Mouse (Mus musculus): ENCODE results near the gene Gm21974.
"Not testable (repeated sequence)": the region's sequence is repeated elsewhere in the genome, so short reads cannot be mapped to it uniquely, and the experiment has no call there.

Gm21974 gene

DNA sequence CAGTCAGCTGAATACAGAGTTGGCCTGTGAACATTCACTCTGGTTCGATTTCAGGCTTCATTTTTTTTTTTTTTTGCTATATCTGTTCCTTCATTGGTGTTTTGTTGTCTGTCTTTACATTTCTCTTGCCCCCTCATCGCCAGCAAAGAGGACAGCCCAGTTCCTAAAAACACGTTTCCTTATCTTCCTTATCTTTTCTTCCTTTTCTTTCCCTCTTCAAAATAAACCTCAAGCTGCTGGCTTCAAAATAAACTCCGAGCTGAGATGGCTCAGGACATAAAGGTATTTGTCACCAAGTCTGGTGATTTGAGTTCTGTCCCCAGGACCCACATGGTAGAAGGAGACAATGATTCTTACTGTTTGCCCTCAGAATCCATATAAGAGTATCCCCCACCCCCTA lies 17.7 kb upstream of the Gm21974 start:
- DNase-seq: no peak

DNA sequence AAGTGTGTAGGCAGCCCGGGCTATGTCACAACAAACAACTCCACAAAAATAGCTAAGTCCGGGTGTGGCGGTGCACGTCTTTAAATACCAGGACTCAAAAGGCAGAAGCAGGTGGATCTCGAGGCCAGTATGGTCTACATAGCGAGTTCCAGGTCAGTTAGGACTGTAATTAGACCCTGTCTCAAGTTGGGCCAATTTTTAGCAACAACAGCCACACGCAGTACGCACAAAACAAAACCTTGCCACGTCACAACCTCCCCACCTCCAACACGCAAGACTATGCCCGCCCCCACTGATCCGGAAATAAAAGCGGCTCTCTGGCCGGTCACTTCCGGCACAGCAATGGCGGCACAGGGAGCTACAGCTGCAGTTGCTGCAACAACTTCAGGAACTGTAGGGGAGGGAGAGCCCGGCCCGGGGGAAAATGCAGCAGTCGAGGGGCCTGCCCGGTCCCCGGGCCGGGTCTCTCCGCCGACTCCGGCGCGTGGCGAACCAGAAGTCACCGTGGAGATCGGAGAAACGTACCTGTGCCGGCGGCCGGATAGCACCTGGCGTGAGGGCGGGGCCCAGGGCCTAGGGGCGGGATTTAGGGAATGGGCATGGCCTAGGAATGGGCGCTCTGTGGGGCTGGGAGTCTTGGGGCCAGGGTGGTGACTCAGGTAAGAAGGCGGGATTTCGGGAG lies 17.1 kb upstream of the Gm21974 start, which contains the start of gene Kat8:
Kat8 (plus strand) TSS at position 327 of the 682 bp plus-strand sequence.
- peak; percentile 90 to 93 for DNase-seq

DNA sequence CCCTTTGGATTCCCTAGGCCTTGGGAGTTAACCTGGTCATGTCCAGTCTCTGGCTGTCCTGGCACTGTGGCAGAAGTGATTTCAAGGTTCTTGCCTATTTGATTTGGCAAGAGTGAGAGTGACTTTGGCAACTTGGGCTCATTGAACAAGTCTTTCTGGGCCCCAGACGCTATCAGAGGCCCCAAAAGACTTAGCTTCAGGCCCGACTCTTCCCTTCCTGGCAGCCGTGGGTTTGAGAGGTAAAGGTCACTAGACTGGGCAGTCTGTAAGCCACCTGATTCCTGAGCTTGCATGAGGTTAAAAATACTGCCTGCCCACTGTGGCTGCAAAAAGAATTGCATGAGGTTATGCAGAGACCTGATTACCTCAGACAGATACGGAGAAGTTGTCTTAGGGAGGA lies 13.4 kb upstream of the Gm21974 start:
- no peak for DNase-seq

DNA sequence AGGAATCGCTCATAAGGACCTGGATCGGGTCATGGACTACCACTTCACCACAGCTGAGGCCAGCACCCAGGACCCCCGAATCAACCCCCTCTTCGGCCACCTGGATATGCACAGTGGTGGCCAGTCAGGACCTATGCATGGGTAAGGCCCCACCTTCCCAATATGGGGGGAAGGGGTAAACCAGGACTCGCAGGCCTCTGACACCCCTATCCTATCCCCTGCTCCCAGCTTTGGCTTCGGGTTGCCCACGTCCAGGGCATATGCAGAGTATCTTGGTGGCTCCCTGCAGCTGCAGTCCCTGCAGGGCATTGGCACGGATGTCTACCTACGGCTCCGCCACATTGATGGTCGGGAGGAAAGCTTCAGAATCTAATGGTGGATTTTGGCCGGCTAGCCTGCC lies 12.7 kb upstream of the Gm21974 start:
- no peak for DNase-seq

DNA sequence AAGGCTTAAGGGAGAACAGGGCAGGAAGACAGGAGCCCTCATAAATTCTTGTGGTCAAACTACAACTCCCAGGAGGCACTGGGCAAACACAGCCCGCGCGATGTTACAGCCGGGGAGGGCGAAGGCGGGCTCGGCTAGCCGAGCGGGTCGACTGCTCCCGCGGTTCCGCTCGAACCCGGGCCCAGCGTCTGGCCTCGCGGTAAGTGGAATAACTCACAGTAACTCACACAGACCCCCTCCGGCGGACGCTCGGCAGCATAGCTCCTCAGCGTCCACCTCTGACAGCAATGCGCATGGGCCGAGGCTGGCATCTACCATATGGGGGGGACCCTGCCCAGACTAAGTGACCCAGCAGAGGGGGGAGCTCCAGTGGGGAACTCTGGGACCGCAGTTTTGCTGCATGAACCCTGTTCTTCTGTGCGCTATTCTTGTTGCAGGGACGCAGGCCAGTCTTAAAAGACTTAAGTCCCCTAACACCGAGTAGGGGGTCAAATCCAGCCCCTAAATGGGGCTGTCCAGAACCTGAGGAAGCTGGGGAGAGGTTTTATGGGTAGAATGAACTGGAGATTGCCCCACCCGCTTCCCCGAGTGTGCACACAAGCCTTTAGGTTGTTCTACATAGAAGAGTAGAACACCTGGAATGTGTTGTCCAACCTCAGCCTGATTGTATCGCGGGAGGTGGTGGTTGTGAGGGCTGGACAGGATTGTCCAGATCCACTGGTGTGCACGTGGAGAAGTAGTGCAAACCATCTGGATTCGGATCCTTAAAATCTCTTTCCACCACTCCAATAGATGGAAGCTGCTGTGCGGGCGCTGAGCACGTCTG lies 8.9 kb upstream of the Gm21974 start, which contains the start of gene Bckdk:
Bckdk (plus strand) TSS at position 112 of the 826 bp plus-strand sequence.
- peak; percentile 78 to 82 for DNase-seq

DNA sequence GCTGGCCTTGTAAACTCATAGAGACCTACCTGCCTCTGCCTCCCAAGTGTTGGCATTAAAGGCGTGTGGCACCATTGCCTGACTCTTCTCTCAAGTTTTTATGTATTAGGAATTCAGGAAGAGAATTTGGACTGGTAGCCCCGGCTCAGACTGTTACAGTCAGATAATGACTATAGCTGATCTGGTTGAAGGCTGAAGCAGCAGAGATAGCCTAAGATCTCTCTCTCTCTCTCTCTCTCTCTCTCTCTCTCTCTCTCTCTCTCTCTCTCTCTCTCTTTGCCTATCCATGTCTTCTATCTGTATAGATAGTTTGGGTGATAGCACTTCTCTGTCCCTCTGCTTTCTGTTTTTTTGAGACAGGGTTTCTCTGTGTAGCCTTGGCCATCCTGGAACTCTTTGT lies 6.5 kb upstream of the Gm21974 start:
- no peak for DNase-seq

DNA sequence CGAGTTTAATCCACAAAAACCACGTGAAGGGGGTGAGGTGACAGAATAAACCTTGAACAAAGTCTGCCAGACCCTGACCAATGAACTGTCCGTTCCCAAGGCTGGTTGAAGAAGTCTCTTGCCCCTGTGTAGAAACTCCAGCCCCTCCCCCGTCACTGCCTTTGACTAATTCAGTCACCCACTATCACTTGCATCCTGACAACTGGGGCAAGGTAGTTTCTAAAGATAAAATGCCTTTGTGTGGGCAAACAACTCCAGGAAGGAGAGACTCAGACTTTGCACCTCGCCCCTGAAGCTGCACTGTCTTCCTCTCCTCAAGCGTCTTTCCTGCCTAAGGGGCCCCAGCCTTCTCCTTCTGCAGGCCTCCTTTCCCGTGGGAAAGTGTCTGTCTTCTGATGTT lies 4.7 kb upstream of the Gm21974 start:
- DNase-seq: no peak

DNA sequence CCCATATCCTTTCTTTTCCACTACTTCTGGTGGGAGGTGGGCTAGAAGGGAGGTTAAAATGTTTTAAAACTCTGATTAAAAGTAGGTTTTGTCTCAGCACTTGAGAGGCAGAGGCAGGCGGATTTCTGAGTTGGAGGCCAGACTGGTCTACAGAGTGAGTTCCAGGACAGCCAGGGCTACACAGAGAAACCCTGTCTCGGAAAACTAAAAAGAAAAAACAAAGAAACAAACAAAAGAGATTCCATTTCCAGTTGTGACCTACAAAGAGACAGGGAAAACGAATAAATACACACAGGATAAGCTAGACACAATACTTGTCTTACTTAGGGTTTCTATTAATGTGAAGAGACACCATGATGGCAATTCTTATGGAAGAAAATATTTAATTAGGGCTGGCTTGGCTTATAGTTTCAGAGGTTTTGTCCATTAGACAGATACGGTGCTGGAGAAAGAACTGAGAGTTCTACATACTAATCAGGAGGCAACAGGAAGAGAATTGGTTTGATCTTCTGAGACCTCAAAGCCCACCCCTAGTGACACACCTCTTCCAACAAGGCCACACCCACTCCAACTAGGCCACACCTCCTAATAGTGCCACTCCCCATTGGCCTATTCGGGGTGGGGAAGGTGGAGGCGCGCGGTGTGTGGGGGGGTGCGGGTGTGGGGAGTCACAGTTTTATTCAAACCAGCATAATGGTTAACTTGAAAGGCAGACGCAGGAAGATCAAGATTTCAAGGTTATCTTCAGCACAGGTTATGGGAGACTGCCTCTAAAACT lies 3.1 kb upstream of the Gm21974 start:
- no peak for DNase-seq

DNA sequence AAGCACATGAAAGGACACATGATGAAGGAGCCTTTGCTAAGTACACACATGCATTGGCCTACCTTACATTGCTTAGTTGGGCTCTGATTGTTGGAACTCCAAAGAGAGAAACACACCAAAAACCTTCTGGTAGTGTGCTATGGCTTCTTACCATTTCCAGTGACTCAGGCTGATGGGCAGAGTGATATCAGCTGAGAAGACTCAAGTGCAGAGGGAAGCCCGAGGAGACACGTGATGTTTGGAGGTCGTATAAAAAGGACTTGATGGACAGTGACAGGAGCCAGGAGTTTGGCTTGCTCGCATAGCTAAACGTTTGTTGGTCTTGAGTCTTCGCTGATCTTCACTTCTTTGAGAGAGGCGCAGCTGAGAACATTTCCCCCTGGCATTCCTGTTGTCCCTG lies 2.3 kb upstream of the Gm21974 start:
- DNase-seq: no peak

DNA sequence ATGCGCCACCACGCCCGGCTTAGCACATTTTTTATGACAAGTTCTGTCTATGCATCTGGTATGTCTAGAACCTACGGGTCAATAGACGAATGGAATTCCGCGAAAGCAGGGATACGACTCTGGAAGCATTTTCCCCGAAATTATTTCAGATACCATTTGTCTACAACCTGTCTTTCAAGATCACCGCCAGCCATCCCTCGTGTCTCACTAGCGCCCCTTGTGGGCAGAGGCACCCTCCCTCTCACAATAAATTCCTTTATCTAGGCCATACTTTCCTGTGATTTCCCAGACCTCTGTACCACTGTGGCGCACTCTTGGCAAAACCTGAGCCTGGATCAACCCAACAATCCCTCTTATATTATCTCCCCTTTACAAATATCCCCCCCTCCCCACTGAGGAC lies 1.1 kb upstream of the Gm21974 start:
- DNase-seq: peak; percentile 59 to 66

DNA sequence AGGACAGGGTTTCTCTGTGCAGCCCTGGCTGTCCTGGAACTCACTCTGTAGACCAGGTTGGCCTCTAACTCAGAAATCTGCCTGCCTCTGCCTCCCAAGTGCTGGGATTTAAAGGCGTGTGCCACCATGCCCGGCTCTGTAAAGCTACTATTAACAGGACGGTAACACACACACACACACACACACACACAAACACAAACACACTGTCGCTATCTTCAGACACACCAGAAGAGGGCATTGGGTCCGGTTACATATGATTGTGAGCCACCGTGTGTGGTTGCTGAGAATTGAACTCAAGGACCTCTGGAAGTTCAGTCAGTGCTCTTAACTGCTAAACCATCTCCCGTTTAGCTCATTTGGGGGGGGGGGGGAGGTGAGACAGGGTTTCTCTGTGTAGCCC lies 637 bp upstream of the Gm21974 start:
- DNase-seq: not testable (repeated sequence)

DNA sequence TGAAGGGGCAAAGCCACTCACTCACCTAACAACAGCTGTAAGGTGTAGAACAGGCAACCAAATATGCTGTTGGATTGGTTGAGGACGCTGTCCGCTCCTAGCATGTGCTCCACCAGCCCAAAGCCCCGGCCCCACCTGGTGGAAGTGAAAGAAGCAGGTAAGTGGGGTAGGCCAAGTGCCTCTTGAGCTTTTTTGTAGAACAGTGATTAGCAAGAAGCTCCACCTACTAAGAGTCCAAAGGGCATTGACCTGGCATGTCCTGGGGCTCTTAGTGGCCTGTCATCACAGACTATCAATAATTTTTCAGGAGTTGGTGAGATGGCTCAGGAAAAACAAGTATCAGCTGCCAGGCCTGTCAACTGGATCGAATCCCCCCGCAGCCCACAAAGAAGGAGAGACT lies 774 bp downstream of the Gm21974 start:
- DNase-seq: peak; percentile 35 to 48

DNA sequence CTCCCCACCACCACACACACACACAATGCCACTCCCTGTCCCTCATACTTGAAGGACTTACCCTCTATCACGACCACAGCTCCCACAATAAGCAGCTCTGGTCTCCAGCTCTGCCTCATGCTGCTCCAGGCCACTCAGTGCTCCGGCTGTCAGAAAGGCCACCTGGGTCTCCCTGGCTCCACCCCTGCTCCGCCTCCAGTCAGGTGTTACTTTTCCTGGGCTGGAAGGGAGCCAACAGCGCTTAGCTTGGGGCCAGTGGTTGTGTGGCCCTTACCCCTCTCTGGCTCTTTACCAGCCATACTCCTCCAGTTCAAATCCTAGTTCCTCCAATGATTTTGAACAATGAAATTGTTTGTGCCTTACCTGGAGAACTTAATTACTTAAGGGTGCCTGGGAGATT lies 4.5 kb downstream of the Gm21974 start, which contains the start of gene Prss53:
Prss53 (minus strand) TSS at position 173 of the 400 bp plus-strand sequence.
- DNase-seq: peak; percentile 43 to 56

DNA sequence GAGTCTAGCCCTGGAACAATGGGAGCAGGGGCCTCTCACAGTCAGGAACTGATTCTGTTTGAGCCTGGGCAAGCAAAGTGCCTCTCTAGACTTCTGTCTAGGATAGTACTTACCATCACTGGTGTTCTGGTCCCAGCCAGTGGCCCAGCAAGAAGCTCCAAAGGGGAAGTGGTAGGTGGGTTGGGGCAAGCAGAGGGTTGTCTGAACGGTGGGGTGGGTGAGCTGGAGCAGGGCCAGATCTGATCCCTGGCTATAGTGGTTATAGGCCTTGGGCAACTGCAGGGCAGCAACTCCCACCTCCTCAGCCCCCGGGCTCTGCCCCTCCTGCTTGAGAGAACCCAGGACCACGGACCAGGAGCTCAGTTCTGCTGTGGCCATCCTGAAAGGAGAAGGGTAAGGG lies 6.4 kb downstream of the Gm21974 start:
- DNase-seq: no peak

DNA sequence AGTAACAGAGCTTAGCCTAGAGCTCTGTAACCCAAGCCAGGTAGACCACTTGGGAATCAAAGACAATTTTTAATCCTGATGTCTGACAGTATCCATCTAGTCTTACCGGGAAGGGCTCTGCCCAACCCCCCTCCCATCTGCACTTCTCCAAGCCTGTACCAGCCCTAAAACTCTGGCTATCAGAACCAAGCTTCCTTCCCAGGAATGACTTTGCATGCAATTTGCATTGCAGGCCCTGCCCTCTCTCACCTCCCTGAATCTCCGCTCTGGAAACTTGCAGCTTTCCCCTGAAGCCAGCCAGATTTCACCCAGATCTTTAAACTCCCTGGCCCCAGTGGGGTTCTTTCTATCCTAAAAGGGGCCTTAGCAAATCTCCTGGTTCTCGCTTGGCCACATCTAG lies 7.5 kb downstream of the Gm21974 start:
- DNase-seq: no peak

DNA sequence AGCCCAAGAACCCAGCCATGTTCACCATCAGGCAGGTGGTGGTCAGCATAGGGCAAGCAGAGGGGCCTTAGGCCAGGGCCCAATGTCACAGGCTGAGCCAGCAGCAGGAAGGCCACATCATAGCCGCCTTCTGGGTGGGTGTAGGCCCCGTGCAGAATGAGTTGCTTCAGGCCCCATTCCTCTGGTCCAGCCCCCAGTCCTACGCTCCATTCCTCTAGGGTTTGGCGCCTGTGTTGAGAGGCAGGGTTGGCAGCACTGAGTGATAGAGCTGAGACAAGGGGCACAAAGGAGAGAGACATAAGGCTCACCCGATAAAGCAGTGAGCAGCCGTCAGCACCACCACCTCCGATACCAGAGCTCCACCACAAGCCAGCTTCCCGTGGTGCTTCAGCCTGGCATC lies 8.1 kb downstream of the Gm21974 start:
- no peak for DNase-seq

DNA sequence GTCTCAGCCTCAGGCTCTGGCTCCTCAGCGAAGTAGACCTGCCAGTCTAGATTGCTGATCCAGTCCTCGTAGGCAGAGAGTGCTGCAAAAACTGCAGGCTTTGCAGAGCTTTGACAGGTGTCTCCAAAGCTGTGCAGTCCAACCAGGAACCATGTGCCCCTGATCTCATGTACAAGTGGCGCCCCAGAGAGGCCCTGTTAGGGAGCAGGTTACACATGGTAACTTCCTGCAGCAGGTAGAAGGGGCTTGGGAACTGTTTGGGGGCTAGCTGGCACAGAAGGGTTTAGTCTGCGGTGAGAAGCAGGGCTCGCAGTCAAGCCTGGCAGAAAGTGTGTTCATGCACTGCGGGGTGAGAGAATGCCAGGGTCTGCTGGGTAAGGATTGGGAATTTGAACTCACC lies 8.7 kb downstream of the Gm21974 start:
- no peak for DNase-seq

DNA sequence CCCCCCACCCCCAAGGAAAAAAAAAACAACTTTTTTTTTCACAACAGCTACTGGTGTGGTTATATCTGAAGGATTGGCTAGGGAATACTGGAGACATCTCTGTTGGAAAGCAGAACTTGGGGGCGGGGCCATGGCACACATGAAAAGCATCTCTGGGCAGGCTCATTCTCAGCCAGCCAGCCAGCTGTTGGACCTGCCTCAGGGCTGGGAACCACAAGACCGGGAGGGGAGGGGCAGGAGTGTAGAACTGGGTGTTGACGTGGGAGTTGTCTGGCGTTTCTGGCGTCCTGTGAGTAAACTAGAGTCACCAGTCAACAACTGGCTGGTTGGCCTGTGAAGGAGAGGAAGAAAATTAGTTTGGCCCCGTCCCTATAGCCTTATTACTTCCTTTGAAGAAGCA lies 9.3 kb downstream of the Gm21974 start:
- DNase-seq: peak; percentile 64 to 74

DNA sequence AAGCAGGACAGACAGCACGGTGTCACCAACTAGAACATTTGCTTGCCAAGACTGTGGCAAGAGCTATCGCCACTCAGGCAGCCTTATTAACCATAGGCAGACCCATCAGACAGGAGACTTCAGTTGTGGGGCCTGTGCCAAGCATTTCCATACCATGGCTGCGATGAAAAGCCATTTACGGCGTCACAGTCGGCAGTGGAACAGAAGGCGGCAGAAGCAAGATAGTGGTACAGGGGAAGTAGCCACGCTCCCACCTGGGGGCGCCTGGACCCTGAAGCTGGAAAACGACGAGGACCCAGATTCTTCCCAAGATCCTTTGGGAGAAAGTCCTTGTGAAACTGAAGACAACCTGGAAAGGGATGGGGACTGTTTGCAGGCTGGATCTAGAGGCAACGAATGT lies 14.8 kb downstream of the Gm21974 start:
- DNase-seq: no peak

DNA sequence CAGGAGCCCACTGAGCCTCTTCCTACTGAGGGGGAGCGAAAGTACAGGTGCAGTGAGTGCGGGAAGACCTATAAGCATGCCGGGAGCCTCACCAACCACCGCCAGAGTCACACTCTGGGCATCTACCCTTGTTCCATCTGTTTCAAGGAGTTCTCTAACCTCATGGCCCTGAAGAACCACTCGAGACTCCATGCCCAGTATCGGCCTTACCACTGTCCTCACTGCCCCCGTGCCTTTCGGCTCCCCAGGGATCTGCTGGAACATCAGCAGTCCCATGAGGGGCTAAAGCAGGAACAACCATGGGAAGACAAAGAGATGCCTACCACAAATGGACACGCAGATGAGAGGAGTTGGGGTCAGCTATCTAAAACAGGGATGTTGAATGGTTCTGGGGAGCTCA lies 16.0 kb downstream of the Gm21974 start:
- no peak for DNase-seq

DNA sequence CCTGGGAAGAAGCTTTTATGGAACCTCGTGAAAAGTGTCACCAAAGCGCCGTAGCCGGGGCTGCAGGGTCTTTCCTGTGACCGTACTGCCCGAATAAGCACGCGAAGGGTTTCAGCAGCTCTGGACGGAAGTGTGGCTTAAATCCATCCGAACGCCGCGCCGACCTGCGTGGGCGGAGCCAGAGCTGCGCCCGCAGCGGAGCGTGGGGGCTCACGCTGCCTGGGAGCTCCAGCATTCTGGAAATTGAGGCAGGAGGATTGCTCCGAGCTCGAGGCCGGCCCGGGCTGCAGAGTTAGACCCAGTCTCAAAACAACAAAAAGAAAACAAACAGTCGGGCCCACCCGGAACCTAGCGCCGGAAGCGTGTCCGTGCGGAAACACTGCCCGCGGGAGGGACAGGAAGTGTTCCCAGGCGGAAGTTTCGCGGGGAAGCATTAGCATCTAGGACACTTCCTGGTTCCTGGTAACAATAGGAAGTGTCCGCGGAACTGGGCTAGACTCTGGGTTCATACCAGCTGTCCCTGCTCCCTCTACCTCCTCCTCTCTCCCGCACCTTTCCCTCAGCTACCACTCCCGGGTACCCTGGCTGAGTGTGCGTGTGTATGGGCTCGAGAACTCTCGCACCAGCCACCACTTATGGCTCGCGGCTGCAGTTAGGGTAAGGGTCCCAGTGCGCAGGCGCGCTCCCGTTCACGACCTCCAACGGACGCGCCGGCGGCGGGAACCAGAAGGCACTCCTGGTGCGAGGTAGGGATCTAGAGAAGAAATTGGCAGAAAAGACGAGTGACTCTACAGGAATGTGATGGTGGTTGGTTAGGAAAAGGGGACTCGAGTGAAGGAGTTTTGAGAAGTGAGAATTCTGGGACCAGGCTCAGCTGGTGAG lies 18.5 kb downstream of the Gm21974 start, which contains the start of gene Zfp668:
Zfp668 (minus strand) TSS at position 362 of the 882 bp plus-strand sequence.
- DNase-seq: peak; percentile 90 to 92

DNA sequence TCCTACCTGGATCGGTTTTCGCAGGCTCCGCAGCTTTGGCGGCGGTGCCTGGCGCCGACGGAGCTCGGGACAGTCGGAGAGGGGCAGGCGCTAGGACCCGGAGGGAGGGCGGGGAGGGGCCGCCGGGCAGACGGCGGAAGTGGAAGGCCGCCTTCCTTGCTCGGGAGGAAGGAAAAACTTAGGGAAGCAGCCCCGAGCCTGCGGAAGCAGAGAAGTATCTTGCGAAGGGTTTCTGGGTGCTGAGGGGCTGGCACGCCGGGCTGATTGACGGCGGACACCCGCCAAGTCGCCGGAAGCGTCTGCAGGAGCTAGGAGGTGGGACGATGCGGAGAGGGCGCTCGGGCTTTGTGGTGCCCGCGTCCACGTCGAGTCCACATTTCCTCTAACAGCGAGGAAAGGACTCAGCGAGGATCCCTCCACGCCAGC lies 19.2 kb downstream of the Gm21974 start, which contains the start of gene Zfp646:
Zfp646 (plus strand) TSS at position 181 of the 426 bp plus-strand sequence.
- DNase-seq: peak; percentile 77
